Mouse (Mus musculus): ENCODE results near the gene Cyp4f40.
A peak's percentile ranks its signal among the peaks of the same experiment; 100 is the strongest.
"Not testable (repeated sequence)": the region's sequence is repeated elsewhere in the genome, so short reads cannot be mapped to it uniquely, and the experiment has no call there.

Gene Cyp4f40

GRCm38 (mm10) chr17:32658712-32659111, at the start of gene Cyp4f40:
Gene Cyp4f40 (plus strand): TSS chr17:32658900.
- peak; percentile 17 for DNase-seq (ENCODE audit: low read depth)

GRCm38 (mm10) chr17:32610231-32610630, 48.5 kb upstream of the Cyp4f40 start:
- DNase-seq (ENCODE audit: low read depth): not testable (repeated sequence)

- DNase-seq (ENCODE audit: low read depth): no peak
Measured at GRCm38 (mm10) chr17:32610896-32611295, 47.8 kb upstream of the Cyp4f40 start.

GRCm38 (mm10) chr17:32612417-32612816, 46.3 kb upstream of the Cyp4f40 start:
- DNase-seq (ENCODE audit: low read depth): no peak

- no peak for DNase-seq (ENCODE audit: low read depth)
Measured at GRCm38 (mm10) chr17:32617252-32617651, 41.4 kb upstream of the Cyp4f40 start.

- DNase-seq (ENCODE audit: low read depth): not testable (repeated sequence)
Measured at GRCm38 (mm10) chr17:32621018-32621417, 37.7 kb upstream of the Cyp4f40 start, which contains the start of gene Cyp4f37. Gene Cyp4f37 (plus strand): TSS chr17:32621309.

GRCm38 (mm10) chr17:32629726-32630125, 29.0 kb upstream of the Cyp4f40 start:
- DNase-seq (ENCODE audit: low read depth): not testable (repeated sequence)

GRCm38 (mm10) chr17:32631936-32632335, 26.8 kb upstream of the Cyp4f40 start:
- peak; percentile 41 for DNase-seq (ENCODE audit: low read depth)

- DNase-seq (ENCODE audit: low read depth): not testable (repeated sequence)
Measured at GRCm38 (mm10) chr17:32634242-32634971, 24.3 kb upstream of the Cyp4f40 start.

- peak; percentile 85 for DNase-seq (ENCODE audit: low read depth)
Measured at GRCm38 (mm10) chr17:32634972-32635314, 23.8 kb upstream of the Cyp4f40 start.

- no peak for DNase-seq (ENCODE audit: low read depth)
Measured at GRCm38 (mm10) chr17:32636341-32636740, 22.4 kb upstream of the Cyp4f40 start.

GRCm38 (mm10) chr17:32637151-32637550, 21.5 kb upstream of the Cyp4f40 start:
- no peak for DNase-seq (ENCODE audit: low read depth)

GRCm38 (mm10) chr17:32646631-32647030, 12.1 kb upstream of the Cyp4f40 start:
- DNase-seq (ENCODE audit: low read depth): no peak

GRCm38 (mm10) chr17:32653860-32654259, 4.8 kb upstream of the Cyp4f40 start:
- DNase-seq (ENCODE audit: low read depth): no peak

- no peak for DNase-seq (ENCODE audit: low read depth)
Measured at GRCm38 (mm10) chr17:32657041-32657440, 1.7 kb upstream of the Cyp4f40 start.

GRCm38 (mm10) chr17:32658246-32658645, 454 bp upstream of the Cyp4f40 start:
- DNase-seq (ENCODE audit: low read depth): no peak

GRCm38 (mm10) chr17:32673976-32674375, 15.3 kb downstream of the Cyp4f40 start:
- DNase-seq (ENCODE audit: low read depth): peak; percentile 9

GRCm38 (mm10) chr17:32676040-32676635, 17.4 kb downstream of the Cyp4f40 start:
- DNase-seq (ENCODE audit: low read depth): no peak

- DNase-seq (ENCODE audit: low read depth): peak; percentile 66
Measured at GRCm38 (mm10) chr17:32680404-32680803, 21.7 kb downstream of the Cyp4f40 start.

- no peak for DNase-seq (ENCODE audit: low read depth)
Measured at GRCm38 (mm10) chr17:32685048-32685750, 26.5 kb downstream of the Cyp4f40 start, which contains the start of gene Cyp4f15. Gene Cyp4f15 (plus strand): TSS chr17:32685627.

- no peak for DNase-seq (ENCODE audit: low read depth)
Measured at GRCm38 (mm10) chr17:32686722-32687121, 28.0 kb downstream of the Cyp4f40 start.

GRCm38 (mm10) chr17:32690959-32691358, 32.3 kb downstream of the Cyp4f40 start:
- no peak for DNase-seq (ENCODE audit: low read depth)

GRCm38 (mm10) chr17:32702826-32703225, 44.1 kb downstream of the Cyp4f40 start:
- no peak for DNase-seq (ENCODE audit: low read depth)

All from 416B (cell line).